Mouse (Mus musculus) midbrain, postnatal 0 days (tissue): ENCODE results near the gene Gm20388. TPM values are rescaled to one million over a fixed set of nuclear protein-coding genes. Genes with fewer than 3 reads are reported as not detected.

Experiments used
- ATAC-seq: fragments of 200-750 bp; cut with Nextera tagmentation; 2 replicates; pipeline ENCODE4 v1.8.0; 2017; ENCODE audit warnings: moderate number of reproducible peaks, mild to moderate bottlenecking, moderate TSS enrichment, moderate library complexity; ENCODE audit not compliant: low FRiP score
- DNase-seq: peaks from one replicate; pipeline ENCODE4 v3.0.0-alpha.2; 2015; ENCODE audit warnings: low spot score
- H3K27ac ChIP-seq: fragments of 300-500 bp; sonication (generic); 2 replicates; pipeline ENCODE4 v1.5.1; 2014; ENCODE audit warnings: low read depth, mild to moderate bottlenecking, low read length, mixed read lengths
- H3K27me3 ChIP-seq: fragments of 300-500 bp; sonication (generic); 2 replicates; pipeline ENCODE4 v1.6.1; 2014; ENCODE audit warnings: low read length, control low read depth, mixed read lengths; ENCODE audit not compliant: insufficient read depth
- H3K36me3 ChIP-seq: fragments of 300-500 bp; sonication (generic); 2 replicates; pipeline ENCODE4 v1.6.1; 2014; ENCODE audit warnings: low read length, control low read depth, mixed read lengths; ENCODE audit not compliant: insufficient read depth
- H3K4me1 ChIP-seq: fragments of 300-500 bp; sonication (generic); 2 replicates; pipeline ENCODE4 v1.6.1; 2014; ENCODE audit warnings: mild to moderate bottlenecking, control low read depth, antibody characterized with exemption, low read length, mixed read lengths; ENCODE audit not compliant: insufficient read depth
- H3K4me2 ChIP-seq: fragments of 300-500 bp; sonication (generic); 2 replicates; pipeline ENCODE4 v1.6.1; 2014; ENCODE audit warnings: low read depth, mild to moderate bottlenecking, low read length, mixed read lengths; ENCODE audit not compliant: poor library complexity, severe bottlenecking
- H3K4me3 ChIP-seq: fragments of 300-500 bp; sonication (generic); 2 replicates; pipeline ENCODE4 v1.5.1; 2014; ENCODE audit warnings: low read depth, mild to moderate bottlenecking, low read length, moderate library complexity
- H3K9ac ChIP-seq: fragments of 300-500 bp; sonication (generic); replicated peaks from 2 replicates; pipeline ENCODE4 v1.6.1; 2014; ENCODE audit warnings: mild to moderate bottlenecking, low read length, moderate library complexity, mixed read lengths; ENCODE audit not compliant: poor library complexity, severe bottlenecking
- H3K9me3 ChIP-seq: fragments of 300-500 bp; sonication (generic); 2 replicates; pipeline ENCODE4 v1.6.1; 2016; ENCODE audit warnings: low read length, control low read depth
- CTCF ChIP-seq: IDR thresholded peaks from 2 replicates; pipeline ENCODE4 v1.5.1; 2016; ENCODE audit warnings: antibody characterized with exemption, mild to moderate bottlenecking
- WGBS: fragments of 180-500 bp; shearing (Covaris S2); extraction: QIAGEN DNeasy Blood & Tissue Kit; methylation state at CpG from one replicate; pipeline ENCODE4 v1.1.7; 2014; 5-methylcytosine and 5-hydroxymethylcytosine counted together
- polyA plus RNA-seq: library from polyadenylated mRNA; unstranded; fragments of >200 nt; fragmentation: Nextera tagmentation; extraction: Ambion mirVana; gene quantifications from 2 replicates; pipeline ENCODE4 v1.2.1, GENCODE M21; 2015
- total RNA-seq: library from RNA; depleted of rRNA; stranded (reverse); fragments of >200 nt; gene quantifications from 2 replicates; pipeline ENCODE4 v1.2.3, GENCODE M21; 2014

Gm20388 gene
- total and polyA plus RNA-seq, 2 experiments from 2014 or later = 74.2 TPM; not detected in 1

- ATAC-seq = no peak
These were observed 1261.9 kb downstream of the Gm20388 start for GRCm38 (mm10) chr8:121172567-121172966.

DNA sequence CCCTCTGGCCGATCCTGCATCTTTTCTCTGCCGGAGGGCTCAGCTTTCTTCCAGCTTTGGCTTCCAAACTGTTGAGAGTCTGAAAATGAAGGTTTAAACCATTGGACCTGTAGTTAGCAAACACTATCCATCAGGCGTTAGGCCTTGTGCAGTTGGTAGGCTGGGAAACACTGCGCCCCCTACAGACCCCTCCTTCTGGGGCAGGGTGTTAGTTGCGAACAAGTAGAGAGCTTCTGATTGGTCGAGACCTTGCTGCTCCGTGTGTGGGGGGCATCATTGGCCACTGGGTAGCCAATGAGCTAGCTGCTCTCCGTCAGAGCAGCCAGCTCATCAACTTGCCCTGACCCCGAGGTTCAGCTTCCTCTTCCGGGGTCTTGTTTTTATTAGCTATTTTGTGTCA lies 1263.5 kb downstream of the Gm20388 start:
- no peak for TF ChIP-seq CTCF
- Histone ChIP-seq H3K4me1 (no peaks in the 10 kb centered on the region), H3K27ac (no peak overlapping the region), H3K36me3 (no peaks in the 10 kb centered on the region), H3K9ac (no peak overlapping the region), H3K9me3 (no peaks in the 10 kb centered on the region), H3K4me3 (no peak overlapping the region), H3K27me3 (no peaks in the 10 kb centered on the region), H3K4me2 (no peak overlapping the region)
- 71% methylated on average over 10 of the region's 10 CpGs for WGBS
- ATAC-seq (no peak), DNase-seq (no peak)

More at GRCm38 (mm10) chr8:121172567-121172966, 1261.9 kb downstream of the Gm20388 start:
- DNase-seq = no peak
- H3K27me3 ChIP-seq = no peaks in the 10 kb centered on the region
- H3K4me2 ChIP-seq = no peak overlapping the region
- TF ChIP-seq CTCF = no peak
- 82% methylated on average over 8 of the region's 8 CpGs for WGBS
- H3K9ac ChIP-seq = no peak overlapping the region
- no peak overlapping the region for H3K27ac ChIP-seq
- no peaks in the 10 kb centered on the region for H3K9me3 ChIP-seq
- no peaks in the 10 kb centered on the region for H3K36me3 ChIP-seq
- H3K4me1 ChIP-seq = no peaks in the 10 kb centered on the region
- no peak overlapping the region for H3K4me3 ChIP-seq

DNA sequence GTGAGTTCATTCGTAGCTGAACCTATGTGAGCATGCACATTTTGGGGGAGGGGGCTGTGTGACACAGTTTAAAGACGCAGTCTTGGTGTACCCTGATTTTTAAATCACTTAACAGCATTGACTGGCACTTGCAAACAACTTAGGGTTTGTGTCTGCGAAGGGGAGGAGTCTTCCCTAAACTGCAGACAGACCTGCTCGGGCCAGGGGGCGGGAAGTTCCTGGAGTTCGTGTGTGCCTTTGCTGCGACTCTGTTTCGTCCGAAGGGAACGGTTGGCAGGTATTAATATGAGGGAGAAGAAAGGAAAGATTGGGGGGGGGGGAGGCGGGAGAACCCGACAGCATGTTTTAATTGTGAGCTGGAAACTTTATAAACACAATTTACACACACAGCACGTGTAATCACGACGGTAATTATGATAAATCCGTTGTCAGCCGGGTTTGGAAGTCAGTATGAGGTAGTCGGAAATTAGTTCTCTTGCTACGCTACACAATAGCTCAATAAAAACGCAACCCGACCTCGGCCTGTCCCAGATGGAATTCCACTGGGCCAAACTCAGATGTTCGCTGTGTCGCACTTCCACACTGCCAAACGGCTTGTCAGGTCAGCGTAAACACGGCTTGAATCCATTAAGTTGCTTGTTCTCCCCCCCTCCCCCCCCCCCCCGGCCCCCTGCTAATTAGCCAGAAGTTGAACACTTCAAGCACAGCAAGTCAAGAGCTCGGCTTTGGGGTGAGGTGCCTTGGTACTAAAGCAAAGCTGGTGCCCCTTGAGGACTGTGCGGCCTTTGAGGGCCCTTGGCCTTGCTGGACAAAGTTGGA lies 1264.3 kb downstream of the Gm20388 start:
- Histone ChIP-seq H3K9ac (no peak overlapping the region), H3K27me3 (no peaks in the 10 kb centered on the region), H3K4me1 (no peaks in the 10 kb centered on the region), H3K36me3 (no peaks in the 10 kb centered on the region), H3K4me3 (no peak overlapping the region), H3K4me2 (no peak overlapping the region), H3K9me3 (no peaks in the 10 kb centered on the region), H3K27ac (no peak overlapping the region)
- 69% methylated on average over 30 of the region's 30 CpGs for WGBS
- TF ChIP-seq CTCF = no peak
- no peak for ATAC-seq
- no peak for DNase-seq

DNA sequence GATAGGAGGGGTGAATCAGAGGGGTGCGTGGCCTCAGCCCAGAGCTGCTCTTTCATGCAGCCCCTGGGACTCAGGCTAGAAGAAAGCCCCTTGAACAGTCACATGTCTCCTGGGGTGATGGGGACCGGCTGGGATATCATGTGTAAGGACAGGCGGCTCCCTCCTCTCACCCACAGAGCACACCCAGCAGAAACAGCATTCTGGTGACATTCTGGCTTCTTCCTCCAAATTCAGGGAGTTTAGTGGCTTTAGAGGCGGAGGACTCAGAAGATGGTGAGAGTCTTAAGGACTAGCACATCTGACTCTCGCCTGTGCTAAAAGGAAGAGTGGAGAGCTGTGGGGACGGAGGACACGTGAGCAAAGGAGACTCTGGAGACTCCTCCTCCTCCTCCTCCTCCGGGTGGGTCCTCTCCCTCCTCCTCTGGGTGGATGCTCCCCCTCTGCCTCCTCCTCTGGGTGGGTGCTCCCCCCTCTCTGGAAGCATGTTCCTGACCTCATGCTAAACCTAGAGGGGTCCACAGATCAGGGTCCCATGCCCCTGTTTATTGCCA lies 1265.0 kb downstream of the Gm20388 start:
- Histone ChIP-seq H3K4me3 (no peak overlapping the region), H3K9me3 (no peaks in the 10 kb centered on the region), H3K36me3 (no peaks in the 10 kb centered on the region), H3K9ac (no peak overlapping the region), H3K4me2 (no peak overlapping the region), H3K4me1 (no peaks in the 10 kb centered on the region), H3K27ac (no peak overlapping the region), H3K27me3 (no peaks in the 10 kb centered on the region)
- DNase-seq (no peak), ATAC-seq (no peak)
- no peak for TF ChIP-seq CTCF
- WGBS = 77% methylated on average over 8 of the region's 8 CpGs

- Histone ChIP-seq H3K27ac (no peak overlapping the region), H3K9me3 (no peaks in the 10 kb centered on the region), H3K36me3 (no peaks in the 10 kb centered on the region), H3K4me1 (no peaks in the 10 kb centered on the region), H3K27me3 (no peaks in the 10 kb centered on the region), H3K4me2 (no peak overlapping the region), H3K9ac (no peak overlapping the region), H3K4me3 (no peak overlapping the region)
- TF ChIP-seq CTCF = no peak
- WGBS = 33% methylated on average over 3 of the region's 3 CpGs
- ATAC-seq (no peak), DNase-seq (no peak)
These were observed 1265.7 kb downstream of the Gm20388 start for GRCm38 (mm10) chr8:121176291-121176690.
